Mouse (Mus musculus): Measurements from ENCODE around the gene Reps2. TPM values are rescaled to one million over a fixed set of nuclear protein-coding genes. Genes with fewer than 3 reads are reported as not detected.

Reps2 gene
- total RNA-seq, 2 experiments from 2014 or later = 1.3 to 3.0 TPM

- DNase-seq = no peak
- intact Hi-C loops (cut with DNase I) = no loop called here
These were observed 140.0 kb downstream of the Reps2 start for GRCm38 (mm10) chrX:162503436-162503835.

GRCm38 (mm10) chrX:162500962-162501361 is 142.5 kb downstream of the Reps2 start:
- intact Hi-C loops (cut with DNase I) = no loop called here
- DNase-seq = no peak

GRCm38 (mm10) chrX:162496485-162496884 is 147.0 kb downstream of the Reps2 start:
- no peak for DNase-seq
- intact Hi-C loops (cut with DNase I) = no loop called here

- no peak for DNase-seq
- intact Hi-C loops (cut with DNase I) = no loop called here
These were observed 154.8 kb downstream of the Reps2 start for GRCm38 (mm10) chrX:162488630-162489029.

DNA sequence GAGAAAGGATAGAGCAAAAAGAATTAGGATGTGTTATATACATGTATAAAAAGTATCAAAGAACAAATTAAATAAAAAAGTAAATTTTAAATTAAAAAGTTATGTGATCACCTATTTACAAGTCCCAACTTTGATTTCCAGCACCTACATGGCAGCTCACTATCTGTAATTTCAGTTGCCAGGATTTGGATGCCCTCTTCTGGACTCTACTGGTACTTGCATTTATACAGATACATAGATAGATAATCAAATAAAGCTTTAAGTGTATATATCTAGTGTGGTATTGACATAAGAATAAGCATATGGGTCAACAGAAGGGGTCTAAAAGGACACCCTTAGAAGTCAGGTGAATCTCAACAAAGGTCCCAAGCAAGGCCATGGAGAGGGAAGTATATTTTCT is 155.7 kb downstream of the Reps2 start:
- intact Hi-C loops (cut with DNase I) = no loop called here
- DNase-seq = no peak

DNA sequence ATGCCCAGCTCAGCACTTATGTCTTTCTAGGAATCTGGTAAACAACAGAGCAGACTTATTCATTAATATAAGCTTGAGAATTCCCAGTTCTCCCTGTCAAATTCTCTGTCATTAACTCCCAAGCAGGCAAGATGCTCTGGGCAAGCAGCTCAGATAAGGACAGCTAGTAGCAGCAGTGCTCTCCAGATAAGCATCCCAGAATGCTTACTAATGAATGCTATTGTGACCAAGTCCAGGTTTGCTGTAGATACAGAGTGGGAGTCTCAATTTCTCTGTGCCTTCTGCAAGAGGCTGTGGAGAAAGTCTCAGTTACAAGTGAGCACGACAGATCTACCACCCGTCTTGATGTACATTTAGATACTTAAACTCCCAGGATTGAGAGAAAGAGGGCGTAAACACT is 173.2 kb downstream of the Reps2 start:
- no peak for DNase-seq
- intact Hi-C loops (cut with DNase I) = no loop called here

DNA sequence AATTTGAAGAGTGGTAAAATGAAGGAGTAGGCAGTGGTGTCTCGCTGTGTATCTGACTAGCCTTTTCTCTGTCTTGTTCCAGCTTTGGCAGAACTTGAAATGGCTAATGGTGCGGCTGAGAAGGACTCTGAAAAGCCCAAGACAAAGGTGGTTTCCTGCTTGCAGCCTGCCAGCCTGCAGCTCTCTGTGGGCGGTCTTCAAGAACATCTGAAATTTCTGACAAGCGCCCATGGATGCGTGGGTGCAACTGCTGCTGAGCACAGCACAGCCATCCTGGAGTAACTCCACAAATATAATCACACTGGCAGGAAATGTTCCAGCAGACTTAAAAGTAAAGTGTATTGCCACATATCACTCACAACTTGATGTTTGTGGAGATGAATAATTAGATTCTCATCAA is 181.3 kb downstream of the Reps2 start:
- intact Hi-C loops (cut with DNase I) = no loop called here
- DNase-seq = no peak

- DNase-seq = no peak
- intact Hi-C loops (cut with DNase I) = loop anchor here (10.0 kb wide), 1 partner anchor 292 kb away; no protein-coding TSS in a partner anchor
These were observed 187.0 kb downstream of the Reps2 start for GRCm38 (mm10) chrX:162456445-162456844.

- intact Hi-C loops (cut with DNase I) = loop anchor here (10.0 kb wide), 1 partner anchor 291 kb away; no protein-coding TSS in a partner anchor
- DNase-seq = no peak
These were observed 188.1 kb downstream of the Reps2 start for GRCm38 (mm10) chrX:162455364-162455763.

DNA sequence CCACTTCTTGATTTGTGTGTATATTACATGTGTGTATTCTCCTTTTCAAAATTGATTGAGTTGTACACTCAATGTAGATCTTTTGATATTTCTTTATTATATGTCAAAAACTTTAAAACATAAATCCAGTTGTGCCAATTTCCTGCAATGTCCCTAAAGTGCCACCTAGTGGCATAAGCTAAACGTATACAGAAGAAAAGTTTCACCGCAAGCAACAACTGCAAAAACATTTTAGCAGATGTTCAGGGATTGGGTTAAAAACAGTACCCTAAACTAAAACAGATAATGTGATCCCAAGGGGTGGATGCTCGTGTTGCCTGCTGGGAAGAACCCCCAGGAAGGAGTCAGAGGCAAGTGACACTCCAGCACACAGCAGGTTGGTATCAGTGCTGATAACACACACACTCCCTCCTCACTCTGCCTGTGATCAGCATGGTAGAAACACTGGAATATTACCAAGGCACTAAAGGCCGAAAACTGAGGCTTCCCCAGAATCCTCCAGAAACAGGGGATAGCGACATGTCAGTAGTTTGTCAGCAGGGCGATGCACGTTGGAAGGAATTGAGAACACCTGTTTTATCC is 189.5 kb downstream of the Reps2 start:
- intact Hi-C loops (cut with DNase I) = loop anchor here (5.0 to 10.0 kb wide), 3 partner anchors 172 to 487 kb away; no protein-coding TSS in a partner anchor
- DNase-seq = peak in 1 of 2 experiments; percentile 1

GRCm38 (mm10) chrX:162452642-162453041 is 190.8 kb downstream of the Reps2 start:
- intact Hi-C loops (cut with DNase I) = loop anchor here (5.0 to 10.0 kb wide), 3 partner anchors 170 to 485 kb away; no protein-coding TSS in a partner anchor
- DNase-seq = no peak

- intact Hi-C loops (cut with DNase I) = no loop called here
- no peak for DNase-seq
These were observed 195.5 kb downstream of the Reps2 start for GRCm38 (mm10) chrX:162447974-162448373.

DNA sequence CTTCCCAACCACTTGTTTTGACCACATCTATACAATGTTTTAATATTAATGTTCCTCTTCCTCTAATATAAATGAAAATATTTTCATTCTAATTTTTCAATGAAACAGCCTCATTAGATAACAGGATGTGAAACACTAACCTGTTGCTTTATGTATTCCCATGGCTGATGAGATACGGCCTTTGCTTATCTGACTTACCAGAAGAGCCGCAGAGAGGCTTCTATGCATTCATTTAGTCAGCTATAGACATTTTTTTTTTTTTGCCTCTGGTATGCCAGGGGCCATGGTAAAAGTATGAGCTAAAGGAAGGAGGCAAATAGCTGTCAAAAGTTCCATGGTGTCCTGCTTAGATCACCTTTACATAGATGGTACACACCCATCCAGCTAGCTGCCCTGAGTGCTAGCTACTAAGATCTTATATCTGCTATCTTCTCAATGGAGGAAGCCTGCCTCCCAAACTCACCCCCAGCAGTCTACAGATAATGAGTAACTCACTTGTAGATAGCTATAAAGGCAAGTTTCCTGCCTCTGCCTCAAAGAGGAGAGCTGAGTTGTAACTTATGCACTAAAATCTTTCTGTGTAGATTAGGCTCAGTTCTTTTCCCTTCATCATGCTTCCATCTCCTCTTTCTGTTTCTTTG is 196.7 kb downstream of the Reps2 start:
- intact Hi-C loops (cut with DNase I) = no loop called here
- DNase-seq = no peak

DNA sequence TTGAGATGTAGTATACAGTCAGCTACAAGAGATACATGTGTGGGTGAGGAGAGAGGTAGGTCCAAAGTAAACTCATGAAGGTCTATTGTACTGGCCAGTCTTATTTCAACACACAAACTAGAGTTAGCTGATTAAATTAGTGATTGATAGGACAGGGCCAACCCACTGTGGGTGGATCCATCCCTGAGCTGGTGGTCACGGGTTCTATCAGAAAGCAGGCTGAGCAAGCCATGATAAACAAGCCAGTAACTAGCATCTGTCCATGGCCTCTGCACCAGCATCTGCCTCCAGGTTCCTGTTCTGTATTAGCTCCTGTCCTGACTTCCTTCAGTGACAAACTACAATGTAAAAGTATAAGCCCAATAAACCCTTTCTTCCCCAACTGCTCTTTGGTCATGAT is 200.1 kb downstream of the Reps2 start:
- no peak for DNase-seq
- intact Hi-C loops (cut with DNase I) = no loop called here

DNA sequence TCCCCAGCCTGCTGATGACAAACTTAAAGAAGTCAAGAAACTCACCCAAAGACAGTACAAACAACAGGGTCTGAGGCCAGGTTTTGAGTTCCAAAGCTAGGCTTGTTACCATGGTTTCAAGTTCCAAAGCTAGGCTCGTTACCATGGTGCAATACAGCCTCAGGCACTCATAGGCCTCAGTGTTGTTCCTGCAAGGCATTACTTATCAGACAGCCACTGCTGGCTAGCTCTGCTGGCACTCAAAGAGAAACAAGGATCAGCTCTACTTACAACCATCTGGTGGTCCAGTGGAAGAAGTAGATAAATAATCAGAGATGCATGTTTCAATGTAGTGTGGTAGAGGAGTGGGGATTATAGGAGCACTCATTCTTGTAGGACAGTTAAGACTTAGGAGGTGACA is 200.5 kb downstream of the Reps2 start:
- no peak for DNase-seq
- intact Hi-C loops (cut with DNase I) = no loop called here

- intact Hi-C loops (cut with DNase I) = no loop called here
- no peak for DNase-seq
These were observed 210.5 kb downstream of the Reps2 start for GRCm38 (mm10) chrX:162432776-162433543.

DNA sequence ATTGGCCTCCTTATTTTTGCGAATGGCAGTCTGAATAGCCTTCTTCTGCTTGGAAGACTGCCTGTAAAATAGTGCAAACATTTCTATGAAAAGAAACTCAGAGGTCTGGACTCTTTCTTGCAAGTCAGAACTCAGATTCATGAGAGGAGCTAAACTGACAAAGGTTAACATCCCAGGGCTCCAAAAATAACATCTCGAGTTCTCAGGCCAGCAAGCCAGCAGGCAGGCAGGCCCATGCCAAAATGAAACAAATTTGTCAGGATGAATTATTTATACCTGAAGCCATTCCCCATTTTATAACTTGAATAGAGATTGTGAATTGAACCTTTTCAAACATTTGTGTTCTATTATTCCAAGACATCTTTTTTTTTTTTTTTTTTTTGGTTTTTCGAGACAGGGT is 215.8 kb downstream of the Reps2 start:
- intact Hi-C loops (cut with DNase I) = no loop called here
- DNase-seq = no peak

GRCm38 (mm10) chrX:162419431-162419830 is 224.0 kb downstream of the Reps2 start:
- no peak for DNase-seq
- intact Hi-C loops (cut with DNase I) = no loop called here

DNA sequence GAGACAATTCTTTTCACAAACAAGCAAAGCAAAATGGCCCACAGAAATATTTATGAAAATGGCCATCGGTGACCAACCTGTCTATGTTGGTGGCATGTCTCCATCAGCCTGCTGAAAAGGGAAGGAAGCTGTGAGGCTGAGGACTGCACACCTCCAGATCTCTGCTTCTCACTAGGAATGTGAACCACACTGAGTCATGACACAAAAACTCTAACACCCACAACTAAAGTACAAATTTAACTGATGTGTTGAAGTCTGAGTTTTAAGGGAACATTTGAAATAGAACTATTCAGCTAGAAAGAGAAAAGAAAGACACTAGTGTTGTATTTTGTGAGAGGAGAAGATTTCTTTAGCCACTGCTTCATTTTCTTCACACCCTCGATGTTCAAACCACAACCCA is 230.3 kb downstream of the Reps2 start:
- intact Hi-C loops (cut with DNase I) = no loop called here

DNA sequence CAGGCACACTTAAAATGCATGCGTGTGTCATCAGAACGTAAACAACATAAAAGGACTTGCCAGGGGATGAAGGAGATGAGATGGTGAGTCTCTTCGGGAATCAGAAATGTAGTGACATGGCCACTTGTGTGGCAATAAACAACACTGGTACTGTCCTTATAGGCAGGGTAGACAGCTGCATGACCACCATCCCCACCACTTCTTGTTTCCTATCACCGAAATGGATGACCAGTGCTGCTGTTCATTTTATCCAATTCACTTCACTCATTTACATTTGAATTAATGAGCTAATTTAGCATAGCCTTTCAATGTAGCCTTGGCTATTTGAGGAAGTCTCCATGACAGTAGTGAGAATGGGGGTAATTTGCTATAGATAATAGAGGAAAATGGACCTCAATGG is 236.2 kb downstream of the Reps2 start:
- DNase-seq = no peak
- intact Hi-C loops (cut with DNase I) = no loop called here

More for the DNA sequence above, 230.3 kb downstream of the Reps2 start:
- DNase-seq = no peak

DNA sequence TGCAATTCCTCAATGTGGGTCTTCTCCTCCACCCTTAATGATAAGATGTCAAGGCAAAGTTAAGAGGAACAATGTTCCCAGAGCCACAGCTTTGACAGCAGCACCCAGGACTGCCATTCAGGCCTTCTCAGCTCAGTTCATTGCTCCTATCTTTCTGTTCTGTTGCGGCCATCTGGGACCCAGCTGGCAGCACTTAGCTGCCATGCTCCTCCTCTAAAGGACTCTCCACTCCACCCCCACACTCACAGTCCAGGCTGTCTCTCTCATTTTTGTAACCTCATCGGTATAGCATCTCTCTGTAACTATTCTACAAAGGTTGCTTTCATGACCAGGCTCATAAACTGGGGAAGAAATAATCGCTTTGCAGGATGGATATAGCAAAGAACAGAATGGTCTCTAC is 241.0 kb downstream of the Reps2 start:
- DNase-seq = peak in 1 of 2 experiments; percentile 5
- intact Hi-C loops (cut with DNase I) = no loop called here

GRCm38 (mm10) chrX:162380730-162381129 is 262.7 kb downstream of the Reps2 start:
- intact Hi-C loops (cut with DNase I) = no loop called here
- no peak for DNase-seq

Measured in heart, postnatal 14 days (tissue).